Mouse (Mus musculus) forebrain, embryonic 16.5 days (tissue): Measurements from ENCODE around the gene Cyp2d22. TPM values are rescaled to one million over a fixed set of nuclear protein-coding genes. Genes with fewer than 3 reads are reported as not detected.

ENCODE experiments used
- ATAC-seq: fragments of 200-750 bp; cut with Nextera tagmentation; 2 replicates; pipeline ENCODE4 v1.8.0; 2017; ENCODE audit warnings: mild to moderate bottlenecking, moderate library complexity
- H3K27ac ChIP-seq: fragments of 300-500 bp; sonication (generic); 2 replicates; pipeline ENCODE4 v1.5.1; 2014; ENCODE audit warnings: low read length, control low read depth
- H3K27me3 ChIP-seq: fragments of 300-500 bp; sonication (generic); replicated peaks from 2 replicates; pipeline ENCODE4 v1.6.1; 2014; ENCODE audit warnings: low read length; ENCODE audit not compliant: control insufficient read depth, insufficient read depth
- H3K36me3 ChIP-seq: fragments of 300-500 bp; sonication (generic); 2 replicates; pipeline ENCODE4 v1.6.1; 2014; ENCODE audit not compliant: control insufficient read depth, insufficient read depth
- H3K4me1 ChIP-seq: fragments of 300-500 bp; sonication (generic); replicated peaks from 2 replicates; pipeline ENCODE4 v1.6.1; 2014; ENCODE audit warnings: low read length; ENCODE audit not compliant: control insufficient read depth, insufficient read depth
- H3K4me2 ChIP-seq: fragments of 300-500 bp; sonication (generic); 2 replicates; pipeline ENCODE4 v1.6.1; 2014; ENCODE audit warnings: mild to moderate bottlenecking, low read length, control low read depth
- H3K4me3 ChIP-seq: fragments of 300-500 bp; sonication (generic); replicated peaks from 2 replicates; pipeline ENCODE4 v1.5.1; 2014; ENCODE audit warnings: mild to moderate bottlenecking, low read length, control low read depth
- H3K9ac ChIP-seq: fragments of 300-500 bp; sonication (generic); replicated peaks from 2 replicates; pipeline ENCODE4 v1.6.1; 2014; ENCODE audit warnings: low read depth, low read length, control low read depth
- H3K9me3 ChIP-seq: fragments of 300-500 bp; sonication (generic); 2 replicates; pipeline ENCODE4 v1.6.1; 2016; ENCODE audit warnings: low read length; ENCODE audit not compliant: control insufficient read depth
- WGBS: fragments of 180-500 bp; shearing (Covaris S2); extraction: QIAGEN DNeasy Blood & Tissue Kit; methylation state at CpG from one replicate; pipeline ENCODE4 v1.1.7; 2014; 5-methylcytosine and 5-hydroxymethylcytosine counted together
- polyA plus RNA-seq: library from polyadenylated mRNA; unstranded; fragments of >200 nt; fragmentation: Nextera tagmentation; extraction: Ambion mirVana; gene quantifications from 2 replicates; pipeline ENCODE4 v1.2.1, GENCODE M21; 2015

Cyp2d22 gene
- polyA plus RNA-seq, 1 experiment from 2014 or later: 1.1 TPM

DNA sequence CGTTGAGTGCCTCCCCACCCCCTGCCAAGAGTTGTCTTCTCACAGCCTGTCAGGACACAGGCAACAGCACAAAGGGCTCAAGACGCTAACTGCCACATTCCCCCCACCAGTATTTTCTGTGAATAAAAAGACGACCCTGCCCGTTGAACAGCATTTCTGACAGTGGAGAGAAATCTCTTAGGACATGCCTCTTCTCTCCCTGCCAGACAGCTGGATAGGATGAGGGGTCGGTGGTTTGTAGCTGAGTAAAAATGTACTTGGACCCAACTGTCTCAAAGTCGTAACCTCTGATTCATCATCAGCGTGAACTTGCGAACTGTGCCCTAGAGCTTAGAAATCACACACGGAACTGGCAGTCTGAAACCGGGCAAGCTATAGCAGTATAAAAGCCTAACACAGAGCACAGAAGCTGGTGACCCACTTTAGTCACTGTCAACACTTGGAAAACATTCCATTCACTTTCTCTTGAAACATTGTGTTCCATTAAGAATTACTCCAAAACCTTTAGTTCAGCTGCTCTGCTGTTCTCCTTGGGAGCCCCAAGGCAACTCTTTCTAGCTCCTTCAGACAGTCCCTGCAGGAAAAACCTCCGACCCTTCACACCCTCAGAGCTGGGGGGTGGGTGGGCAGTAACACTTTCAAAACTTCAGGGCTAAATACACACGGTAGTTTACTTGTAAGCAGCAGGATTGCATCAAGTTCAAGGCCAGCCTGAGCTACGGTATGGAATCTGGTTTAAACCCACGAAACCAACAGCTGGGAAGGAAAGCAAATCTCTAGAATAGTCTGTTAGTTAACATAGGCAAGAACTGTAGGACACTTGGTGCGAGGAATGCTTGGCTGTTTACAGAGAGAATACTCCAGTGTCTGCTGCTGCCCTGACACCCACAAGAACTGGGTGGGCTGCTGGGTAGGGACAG, 1.5 kb downstream of the Cyp2d22 start:
- no peaks in the 10 kb centered on the region for H3K36me3 ChIP-seq
- H3K4me2 ChIP-seq: no peak overlapping the region
- no peak overlapping the region for H3K27ac ChIP-seq
- H3K4me3 ChIP-seq: no peak overlapping the region
- ATAC-seq: no peak
- no peak overlapping the region for H3K9ac ChIP-seq
- 53% methylated on average over 15 of the region's 15 CpGs for WGBS
- no peaks in the 10 kb centered on the region for H3K9me3 ChIP-seq
- peaks cover 21% of the 10 kb centered on the region for H3K4me1 ChIP-seq
- H3K27me3 ChIP-seq: no peaks in the 10 kb centered on the region

- Histone ChIP-seq H3K4me1 (peaks cover 21% of the 10 kb centered on the region), H3K4me2 (no peak overlapping the region), H3K36me3 (no peaks in the 10 kb centered on the region), H3K4me3 (no peak overlapping the region), H3K27me3 (no peaks in the 10 kb centered on the region), H3K27ac (no peak overlapping the region), H3K9me3 (no peaks in the 10 kb centered on the region), H3K9ac (no peak overlapping the region)
- no peak for ATAC-seq
- 78% methylated on average over 5 of the region's 5 CpGs for WGBS
Measured at GRCm38 (mm10) chr15:82377701-82378100, 2.4 kb downstream of the Cyp2d22 start.

DNA sequence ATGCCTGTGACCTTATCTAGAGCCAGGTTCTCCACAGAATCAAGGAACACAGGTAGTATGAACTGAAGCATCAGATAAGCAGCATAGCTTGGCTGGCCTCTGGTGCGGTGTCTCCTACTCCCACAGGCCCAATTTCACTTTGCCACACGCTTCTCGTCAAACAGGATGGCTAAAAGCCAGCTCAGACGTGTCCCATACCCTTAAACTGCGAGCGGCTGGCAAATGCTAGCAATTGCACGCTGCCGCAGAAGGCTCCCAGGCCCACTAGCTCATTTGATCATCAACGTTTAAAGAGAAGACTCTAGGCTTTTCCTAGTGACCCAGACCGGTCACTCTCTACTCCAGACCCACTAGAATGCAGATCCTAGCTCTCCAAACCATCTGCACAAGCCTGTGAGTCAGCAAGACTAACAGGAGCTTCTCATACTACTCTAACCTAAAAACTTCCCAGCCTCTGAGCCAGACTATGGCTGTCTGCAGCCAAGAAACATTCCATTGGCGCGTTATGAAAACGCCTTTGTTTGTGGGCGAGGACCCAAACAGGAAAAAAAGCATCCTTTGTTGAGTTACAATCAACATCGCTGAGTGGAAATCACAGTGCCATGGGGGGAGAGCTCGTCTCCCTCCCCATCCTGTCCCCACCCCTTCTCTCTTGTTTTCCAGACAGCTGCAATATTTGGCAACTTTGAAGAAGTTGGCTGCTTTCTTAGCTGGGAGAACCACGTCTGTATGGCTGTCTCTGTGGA, 3.5 kb downstream of the Cyp2d22 start:
- Histone ChIP-seq H3K9ac (no peak overlapping the region), H3K27me3 (no peaks in the 10 kb centered on the region), H3K36me3 (no peaks in the 10 kb centered on the region), H3K9me3 (no peaks in the 10 kb centered on the region), H3K4me2 (no peak overlapping the region), H3K4me3 (no peak overlapping the region), H3K27ac (peak overlapping the region; percentile 41), H3K4me1 (peaks cover 21% of the 10 kb centered on the region)
- 30% methylated on average over 17 of the region's 17 CpGs for WGBS
- peak; percentile 24; the same call in 1 of the 2 replicates for ATAC-seq

DNA sequence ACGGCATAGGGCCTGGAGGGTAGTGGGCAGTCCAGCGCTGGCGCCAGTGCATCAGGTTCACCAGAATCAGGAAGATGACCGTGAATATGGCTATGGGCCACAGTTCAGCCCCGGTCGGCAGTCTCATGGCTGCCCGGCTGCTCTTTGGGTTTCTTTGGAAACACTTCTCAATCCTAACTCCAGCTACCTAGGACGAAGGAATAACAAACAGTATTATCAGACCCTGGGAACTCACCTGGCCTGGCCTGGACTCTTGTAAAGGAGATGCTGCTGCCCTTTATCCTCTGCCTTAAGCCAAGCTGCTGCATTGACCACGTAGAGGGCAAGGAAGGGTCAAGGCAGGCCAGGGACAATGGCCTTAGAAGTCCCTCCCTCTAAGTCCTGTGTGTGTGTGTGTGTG, 4.2 kb downstream of the Cyp2d22 start:
- Histone ChIP-seq H3K4me1 (peaks cover 18% of the 10 kb centered on the region), H3K36me3 (no peaks in the 10 kb centered on the region), H3K4me3 (no peak overlapping the region), H3K9ac (no peak overlapping the region), H3K9me3 (no peaks in the 10 kb centered on the region), H3K27ac (peak overlapping the region; percentile 41; the same call in 1 of the 2 replicates), H3K4me2 (no peak overlapping the region), H3K27me3 (no peaks in the 10 kb centered on the region)
- ATAC-seq: no peak
- WGBS: 87% methylated on average over 9 of the region's 9 CpGs

DNA sequence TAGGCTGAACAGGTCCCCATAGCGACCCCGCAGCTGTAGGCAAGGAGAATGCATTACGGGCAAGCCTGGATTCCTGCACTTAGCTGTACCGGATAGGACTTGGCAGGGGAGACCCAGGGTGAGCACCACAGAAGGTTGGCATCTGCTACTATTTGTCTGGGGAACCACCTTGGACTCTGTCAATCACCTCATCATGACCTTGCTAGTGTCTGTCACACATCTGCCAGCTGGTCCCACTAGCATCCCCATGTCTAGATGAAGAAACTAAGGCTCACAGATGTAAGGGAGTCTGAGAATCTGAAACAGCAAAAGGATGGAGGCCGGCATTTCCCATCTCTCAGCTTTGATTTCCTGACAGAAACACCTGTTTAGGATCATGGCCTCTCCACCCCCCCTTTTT, 5.6 kb downstream of the Cyp2d22 start:
- Histone ChIP-seq H3K27me3 (no peaks in the 10 kb centered on the region), H3K9me3 (no peaks in the 10 kb centered on the region), H3K36me3 (no peaks in the 10 kb centered on the region), H3K27ac (no peak overlapping the region), H3K4me1 (peaks cover 13% of the 10 kb centered on the region), H3K4me3 (no peak overlapping the region), H3K9ac (no peak overlapping the region), H3K4me2 (no peak overlapping the region)
- ATAC-seq: no peak
- WGBS: 79% methylated on average over 5 of the region's 5 CpGs

DNA sequence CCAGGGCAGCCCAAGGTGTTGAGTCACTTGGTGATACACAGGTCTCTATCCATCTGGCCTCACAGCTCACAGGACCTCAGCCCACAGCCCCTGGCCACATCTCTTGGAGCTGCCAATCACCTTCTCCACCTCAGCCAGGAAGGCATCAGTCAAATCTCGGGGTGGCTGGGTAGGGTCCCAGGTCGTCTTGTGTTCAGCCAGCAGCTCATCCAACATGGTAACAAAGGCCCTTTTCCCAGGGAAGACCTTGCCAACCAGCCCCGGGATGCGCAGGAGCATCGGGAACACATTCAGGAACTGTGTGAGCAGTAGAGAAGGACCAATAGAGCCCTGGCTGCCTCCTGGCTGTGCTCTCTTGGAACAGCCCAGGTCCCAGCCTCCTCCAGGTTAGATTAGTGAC, 7.1 kb downstream of the Cyp2d22 start:
- no peak overlapping the region for H3K27ac ChIP-seq
- no peaks in the 10 kb centered on the region for H3K27me3 ChIP-seq
- no peak overlapping the region for H3K4me2 ChIP-seq
- no peaks in the 10 kb centered on the region for H3K36me3 ChIP-seq
- H3K9ac ChIP-seq: no peak overlapping the region
- ATAC-seq: no peak
- H3K9me3 ChIP-seq: no peaks in the 10 kb centered on the region
- peaks cover 13% of the 10 kb centered on the region for H3K4me1 ChIP-seq
- WGBS: 85% methylated on average over 5 of the region's 5 CpGs
- no peak overlapping the region for H3K4me3 ChIP-seq

- H3K27me3 ChIP-seq: no peaks in the 10 kb centered on the region
- no peaks in the 10 kb centered on the region for H3K9me3 ChIP-seq
- ATAC-seq: no peak
- no peak overlapping the region for H3K27ac ChIP-seq
- H3K4me1 ChIP-seq: peaks cover 13% of the 10 kb centered on the region
- H3K9ac ChIP-seq: no peak overlapping the region
- no peaks in the 10 kb centered on the region for H3K36me3 ChIP-seq
- no peak overlapping the region for H3K4me3 ChIP-seq
- WGBS: 88% methylated on average over 6 of the region's 6 CpGs
- no peak overlapping the region for H3K4me2 ChIP-seq
Measured at GRCm38 (mm10) chr15:82372446-82372845, 7.6 kb downstream of the Cyp2d22 start.

DNA sequence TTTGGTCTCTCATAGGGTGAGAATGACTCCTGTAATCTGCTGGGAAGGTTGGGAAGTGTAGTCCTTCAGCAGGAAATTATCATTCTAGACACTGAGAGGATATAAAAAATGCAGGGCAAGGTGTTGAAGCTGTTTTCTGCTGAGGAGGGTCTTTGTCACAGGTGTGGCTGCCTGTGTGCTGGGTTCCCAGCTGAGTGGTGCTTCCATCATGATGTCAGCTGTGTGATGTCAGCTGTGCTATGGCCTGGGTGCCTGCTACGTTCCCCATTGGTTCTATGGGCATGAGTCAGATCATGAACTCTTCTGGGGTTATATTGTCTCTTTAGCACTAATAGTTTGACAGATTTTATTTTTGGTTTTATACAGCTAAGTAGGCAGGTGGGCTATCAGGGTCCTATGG, 11.2 kb downstream of the Cyp2d22 start:
- WGBS: 81% methylated on average over 1 of the region's 1 CpGs
- ATAC-seq: no peak
- H3K27ac ChIP-seq: no peak overlapping the region

GRCm38 (mm10) chr15:82368146-82368545, 11.9 kb downstream of the Cyp2d22 start:
- no peaks in the 10 kb centered on the region for H3K27me3 ChIP-seq
- 97% methylated on average over 4 of the region's 4 CpGs for WGBS
- H3K9ac ChIP-seq: no peak overlapping the region
- no peaks in the 10 kb centered on the region for H3K9me3 ChIP-seq
- no peaks in the 10 kb centered on the region for H3K36me3 ChIP-seq
- no peak overlapping the region for H3K4me2 ChIP-seq
- no peak overlapping the region for H3K4me3 ChIP-seq
- no peaks in the 10 kb centered on the region for H3K4me1 ChIP-seq
- no peak overlapping the region for H3K27ac ChIP-seq
- ATAC-seq: no peak

More for the DNA sequence above, 11.2 kb downstream of the Cyp2d22 start:
- Histone ChIP-seq H3K4me3 (no peak overlapping the region), H3K9me3 (no peaks in the 10 kb centered on the region), H3K4me1 (no peaks in the 10 kb centered on the region), H3K4me2 (no peak overlapping the region), H3K9ac (no peak overlapping the region), H3K27me3 (no peaks in the 10 kb centered on the region), H3K36me3 (no peaks in the 10 kb centered on the region)
